In the genomic region with DNA sequence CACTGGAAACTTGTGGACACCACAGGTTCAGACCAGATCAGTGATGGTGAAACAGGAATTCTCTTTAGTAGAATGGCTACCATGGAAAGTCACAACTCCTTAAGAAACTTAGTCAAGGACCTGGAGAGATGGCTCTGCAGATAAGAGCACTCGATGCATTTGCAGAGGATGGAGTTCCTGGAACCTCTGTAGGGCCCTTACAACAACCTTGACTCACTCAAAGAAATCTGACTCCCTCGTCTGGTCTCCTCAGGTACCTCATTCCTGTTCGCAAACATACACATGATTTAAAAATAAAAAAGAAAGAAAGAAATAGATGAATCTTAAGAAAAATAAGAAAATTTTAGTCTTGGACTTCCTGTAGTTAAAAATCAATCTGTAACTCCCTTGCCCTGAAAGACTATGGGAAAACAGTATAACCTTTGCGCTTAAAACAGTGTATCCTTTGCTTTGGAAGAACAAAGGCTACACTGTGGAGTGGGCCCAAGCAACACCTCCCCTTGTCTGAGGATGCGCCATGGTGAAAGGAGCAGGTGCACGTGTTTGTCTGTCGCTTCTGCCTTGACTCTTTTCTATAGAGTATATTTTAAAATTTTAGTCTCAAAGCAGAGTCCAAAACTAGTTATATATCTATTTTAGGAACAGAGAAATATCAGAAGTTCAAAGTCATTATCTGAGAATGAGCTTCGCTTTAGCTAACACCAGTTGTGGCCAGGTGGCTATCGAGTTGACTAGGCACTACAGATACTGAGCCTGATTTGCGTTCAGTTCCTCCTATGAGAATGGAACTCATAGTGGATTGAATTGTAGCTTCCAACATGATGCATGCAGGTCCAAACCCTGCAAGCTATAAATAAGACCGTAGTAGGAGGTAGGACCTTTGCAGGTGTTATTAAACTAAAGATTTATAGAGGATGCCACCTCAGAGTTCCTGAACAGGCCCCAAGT, we compare ENCODE assay signal across 1 mouse cellular context.
A peak's percentile ranks its signal among the peaks of the same experiment; 100 is the strongest.
TF ChIP-seq lines count a peak whose summit lies in the region.

No protein-coding gene starts in this region.

TF ChIP-seq in CH12.LX, 34 proteins besides CTCF, POLR2A, EP300 and RAD21 (continued from another document):
- peak; percentile 66; the same call in 1 of the 2 replicates for TF ChIP-seq ETS1 (conservative IDR thresholded peaks at IDR 0.05; ENCODE audit: low read depth, low read length)
- no peak for TF ChIP-seq ZC3H11A (IDR thresholded peaks at IDR 0.05; ENCODE audit: low read depth, low read length)
- TF ChIP-seq SIN3A (IDR thresholded peaks at IDR 0.05; ENCODE audit: low read length) = peak; percentile 51; the same call in 1 of the 2 replicates
- TF ChIP-seq GABPA (IDR thresholded peaks at IDR 0.05; ENCODE audit: insufficient replicate concordance, low read depth, low read length) = no peak
- TF ChIP-seq MAFK (IDR thresholded peaks at IDR 0.05; ENCODE audit: insufficient replicate concordance, low read length) = peak; percentile 59; the same call in 1 of the 2 replicates
- TF ChIP-seq CHD2 (IDR thresholded peaks at IDR 0.05; ENCODE audit: low read length) = peak; percentile 55; the same call in 1 of the 2 replicates
- TF ChIP-seq BHLHE40 (IDR thresholded peaks at IDR 0.05; ENCODE audit: low read depth, low read length) = peak; percentile 66; the same call in 1 of the 2 replicates
- no peak for TF ChIP-seq CHD1 (IDR thresholded peaks at IDR 0.05; ENCODE audit: low read depth, low read length)
- TF ChIP-seq PAX5 (IDR thresholded peaks at IDR 0.05; ENCODE audit: low read length) = no peak
- no peak for TF ChIP-seq USF1 (IDR thresholded peaks at IDR 0.05; ENCODE audit: low read depth, low read length)
- TF ChIP-seq MEF2A (IDR thresholded peaks at IDR 0.05; ENCODE audit: borderline replicate concordance, low read depth, low read length) = peak; percentile 95
- peak; percentile 93 for TF ChIP-seq IRF4 (IDR thresholded peaks at IDR 0.05; ENCODE audit: low read depth, low read length)
